28 mouse cellular contexts compared by ENCODE assay signal in genomic region chr2:35899712-35900111, GRCm38 (mm10).
"Had no signal": no experiment of that assay in that cellular context is flagged by ENCODE, and none has a peak within 500 bp of the region (broad histone marks: within the 10 kb centered on the region; RNA-seq: fewer than 3 reads in every experiment).

No protein-coding gene starts in this region.

- H3K9ac ChIP-seq: embryonic facial prominence, embryonic 12.5 days; embryonic facial prominence, embryonic 13.5 days; embryonic facial prominence, embryonic 15.5 days; forebrain, embryonic 12.5 days; forebrain, embryonic 13.5 days; forebrain, embryonic 15.5 days; forebrain, postnatal 0 days had no signal

- H3K4me3 ChIP-seq: embryonic facial prominence, embryonic 10.5 days; embryonic facial prominence, embryonic 12.5 days; embryonic facial prominence, embryonic 13.5 days; embryonic facial prominence, embryonic 15.5 days; erythroblast, embryonic 14.5 days; forebrain, embryonic 10.5 days; forebrain, embryonic 12.5 days; forebrain, embryonic 13.5 days; forebrain, embryonic 15.5 days; gastrocnemius, adult 2 months; heart, adult 2 months had no signal

- DNase-seq: cerebellum, adult 8-10 months; cerebellum, adult 9-10 months; cerebellum, adult 9-11 months; cerebellum, postnatal 10 days; cerebellum, postnatal 14 days; cerebellum, postnatal 25 days; cerebellum, postnatal 36 days; embryo, embryonic 11 days; forebrain, postnatal 0 days; gastrocnemius, adult 2 months; gastrocnemius, postnatal 10 days; gastrocnemius, postnatal 14 days; gastrocnemius, postnatal 25 days; gastrocnemius, postnatal 36 days; heart, adult 11 months; heart, adult 18-20 months; heart, adult 2 months had no signal

- ATAC-seq: forebrain, embryonic 13.5 days; forebrain, embryonic 14.5 days; forebrain, embryonic 15.5 days; forebrain, embryonic 16.5 days; forebrain, postnatal 0 days had no signal

- H3K27ac ChIP-seq: embryonic facial prominence, embryonic 10.5 days; embryonic facial prominence, embryonic 12.5 days; embryonic facial prominence, embryonic 13.5 days; embryonic facial prominence, embryonic 15.5 days; forebrain, embryonic 10.5 days; forebrain, embryonic 12.5 days; forebrain, embryonic 13.5 days; forebrain, embryonic 15.5 days; heart, adult 2 months had no signal

- H3K36me3 ChIP-seq: embryonic facial prominence, embryonic 10.5 days; embryonic facial prominence, embryonic 12.5 days; embryonic facial prominence, embryonic 13.5 days; embryonic facial prominence, embryonic 15.5 days; forebrain, embryonic 10.5 days; forebrain, embryonic 12.5 days; forebrain, embryonic 15.5 days had no signal

- H3K4me1 ChIP-seq: embryonic facial prominence, embryonic 12.5 days; embryonic facial prominence, embryonic 13.5 days; embryonic facial prominence, embryonic 15.5 days; forebrain, embryonic 12.5 days; forebrain, embryonic 13.5 days; forebrain, embryonic 15.5 days had no signal

- H3K27me3 ChIP-seq: embryonic facial prominence, embryonic 12.5 days; embryonic facial prominence, embryonic 13.5 days; embryonic facial prominence, embryonic 15.5 days; forebrain, embryonic 12.5 days; forebrain, embryonic 13.5 days; forebrain, embryonic 15.5 days had no signal

- H3K9me3 ChIP-seq: embryonic facial prominence, embryonic 10.5 days; embryonic facial prominence, embryonic 12.5 days; embryonic facial prominence, embryonic 13.5 days; embryonic facial prominence, embryonic 15.5 days; forebrain, embryonic 10.5 days; forebrain, embryonic 12.5 days; forebrain, embryonic 13.5 days; forebrain, embryonic 15.5 days had no signal

- H3K4me2 ChIP-seq: embryonic facial prominence, embryonic 12.5 days; embryonic facial prominence, embryonic 13.5 days; embryonic facial prominence, embryonic 15.5 days; forebrain, embryonic 12.5 days; forebrain, embryonic 13.5 days; forebrain, embryonic 15.5 days had no signal
